Mouse (Mus musculus): ENCODE data around the gene Vgll3. TPM values are rescaled to one million over a fixed set of nuclear protein-coding genes. Genes with fewer than 3 reads are reported as not detected.

The Vgll3 gene
- polyA plus RNA-seq, 1 experiment from 2014 or later: 2.9 TPM

DNA sequence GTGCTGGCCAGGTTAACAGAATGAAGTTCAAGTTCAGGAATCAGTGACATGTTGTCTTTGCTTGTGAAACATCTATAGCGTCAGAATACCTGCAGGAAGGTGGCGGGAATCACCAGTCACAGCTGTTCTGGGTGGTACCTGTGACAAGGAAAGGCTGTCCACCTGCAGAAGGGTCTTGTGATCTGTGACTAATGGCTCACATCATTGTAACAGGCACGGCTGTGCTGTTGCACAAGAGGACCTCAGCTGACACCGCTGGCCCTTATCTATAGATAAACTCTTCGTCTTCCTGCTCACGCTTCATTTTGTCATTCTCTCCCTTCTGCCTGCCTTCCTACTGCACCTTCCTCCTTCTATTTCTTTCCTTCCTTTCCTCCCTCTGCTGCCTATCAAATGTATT lies 14.0 kb downstream of the Vgll3 start:
- H3K36me3 ChIP-seq (ENCODE audit: control insufficient read depth, insufficient read depth, low read length): no peaks in the 10 kb centered on the region
- DNase-seq (ENCODE audit: low spot score) (no peak), ATAC-seq (ENCODE audit: insufficient number of reproducible peaks, low FRiP score, low TSS enrichment, low read depth) (no peak)
- H3K9me3 ChIP-seq (ENCODE audit: control insufficient read depth, low read length): no peaks in the 10 kb centered on the region
- H3K9ac ChIP-seq (ENCODE audit: low read length): no peak overlapping the region
- no peak overlapping the region for H3K4me3 ChIP-seq (ENCODE audit: low read depth, low read length)
- H3K27me3 ChIP-seq (ENCODE audit: control insufficient read depth, insufficient read depth, low read length): no peaks in the 10 kb centered on the region
- H3K27ac ChIP-seq (replicated peaks; ENCODE audit: low read depth, low read length): no peak overlapping the region
- 96% methylated on average over 6 of the region's 6 CpGs for WGBS
- no peaks in the 10 kb centered on the region for H3K4me1 ChIP-seq (ENCODE audit: control insufficient read depth, insufficient read depth, low read length)
- H3K4me2 ChIP-seq (ENCODE audit: low read depth, severe bottlenecking): no peak overlapping the region

GRCm38 (mm10) chr16:65834721-65835120 lies 19.7 kb downstream of the Vgll3 start:
- H3K27ac ChIP-seq (replicated peaks; ENCODE audit: low read depth, low read length): no peak overlapping the region
- 82% methylated on average over 3 of the region's 3 CpGs for WGBS
- no peaks in the 10 kb centered on the region for H3K27me3 ChIP-seq (ENCODE audit: control insufficient read depth, insufficient read depth, low read length)
- no peaks in the 10 kb centered on the region for H3K36me3 ChIP-seq (ENCODE audit: control insufficient read depth, insufficient read depth, low read length)
- H3K4me1 ChIP-seq (ENCODE audit: control insufficient read depth, insufficient read depth, low read length): no peaks in the 10 kb centered on the region
- H3K4me3 ChIP-seq (ENCODE audit: low read depth, low read length): no peak overlapping the region
- no peak overlapping the region for H3K9ac ChIP-seq (ENCODE audit: low read length)
- no peak overlapping the region for H3K4me2 ChIP-seq (ENCODE audit: low read depth, severe bottlenecking)
- DNase-seq (ENCODE audit: low spot score) (no peak), ATAC-seq (ENCODE audit: insufficient number of reproducible peaks, low FRiP score, low TSS enrichment, low read depth) (no peak)
- no peaks in the 10 kb centered on the region for H3K9me3 ChIP-seq (ENCODE audit: control insufficient read depth, low read length)

GRCm38 (mm10) chr16:65850126-65850525 lies 35.1 kb downstream of the Vgll3 start:
- Histone ChIP-seq H3K9me3 (ENCODE audit: control insufficient read depth, low read length) (no peaks in the 10 kb centered on the region), H3K27me3 (ENCODE audit: control insufficient read depth, insufficient read depth, low read length) (no peaks in the 10 kb centered on the region), H3K9ac (ENCODE audit: low read length) (no peak overlapping the region), H3K4me3 (ENCODE audit: low read depth, low read length) (no peak overlapping the region), H3K4me2 (ENCODE audit: low read depth, severe bottlenecking) (no peak overlapping the region), H3K27ac (replicated peaks; ENCODE audit: low read depth, low read length) (no peak overlapping the region), H3K4me1 (ENCODE audit: control insufficient read depth, insufficient read depth, low read length) (no peaks in the 10 kb centered on the region), H3K36me3 (ENCODE audit: control insufficient read depth, insufficient read depth, low read length) (no peaks in the 10 kb centered on the region)
- WGBS: 72% methylated on average over 1 of the region's 1 CpGs
- no peak for DNase-seq (ENCODE audit: low spot score)
- no peak for ATAC-seq (ENCODE audit: insufficient number of reproducible peaks, low FRiP score, low TSS enrichment, low read depth)

GRCm38 (mm10) chr16:65864471-65864870 lies 49.4 kb downstream of the Vgll3 start:
- no peaks in the 10 kb centered on the region for H3K4me1 ChIP-seq (ENCODE audit: control insufficient read depth, insufficient read depth, low read length)
- no peak overlapping the region for H3K4me2 ChIP-seq (ENCODE audit: low read depth, severe bottlenecking)
- H3K27ac ChIP-seq (replicated peaks; ENCODE audit: low read depth, low read length): no peak overlapping the region
- H3K9me3 ChIP-seq (ENCODE audit: control insufficient read depth, low read length): no peaks in the 10 kb centered on the region
- H3K27me3 ChIP-seq (ENCODE audit: control insufficient read depth, insufficient read depth, low read length): no peaks in the 10 kb centered on the region
- DNase-seq (ENCODE audit: low spot score): no peak
- no peak overlapping the region for H3K4me3 ChIP-seq (ENCODE audit: low read depth, low read length)
- H3K9ac ChIP-seq (ENCODE audit: low read length): no peak overlapping the region
- WGBS: 20% methylated on average over 5 of the region's 5 CpGs
- H3K36me3 ChIP-seq (ENCODE audit: control insufficient read depth, insufficient read depth, low read length): no peaks in the 10 kb centered on the region
- ATAC-seq (ENCODE audit: insufficient number of reproducible peaks, low FRiP score, low TSS enrichment, low read depth): no peak

GRCm38 (mm10) chr16:65867927-65868326 lies 52.9 kb downstream of the Vgll3 start:
- DNase-seq (ENCODE audit: low spot score) (no peak), ATAC-seq (ENCODE audit: insufficient number of reproducible peaks, low FRiP score, low TSS enrichment, low read depth) (no peak)
- Histone ChIP-seq H3K9me3 (ENCODE audit: control insufficient read depth, low read length) (no peaks in the 10 kb centered on the region), H3K4me1 (ENCODE audit: control insufficient read depth, insufficient read depth, low read length) (no peaks in the 10 kb centered on the region), H3K4me3 (ENCODE audit: low read depth, low read length) (no peak overlapping the region), H3K27ac (replicated peaks; ENCODE audit: low read depth, low read length) (no peak overlapping the region), H3K9ac (ENCODE audit: low read length) (no peak overlapping the region), H3K4me2 (ENCODE audit: low read depth, severe bottlenecking) (no peak overlapping the region), H3K27me3 (ENCODE audit: control insufficient read depth, insufficient read depth, low read length) (no peaks in the 10 kb centered on the region), H3K36me3 (ENCODE audit: control insufficient read depth, insufficient read depth, low read length) (no peaks in the 10 kb centered on the region)
- 78% methylated on average over 2 of the region's 2 CpGs for WGBS

DNA sequence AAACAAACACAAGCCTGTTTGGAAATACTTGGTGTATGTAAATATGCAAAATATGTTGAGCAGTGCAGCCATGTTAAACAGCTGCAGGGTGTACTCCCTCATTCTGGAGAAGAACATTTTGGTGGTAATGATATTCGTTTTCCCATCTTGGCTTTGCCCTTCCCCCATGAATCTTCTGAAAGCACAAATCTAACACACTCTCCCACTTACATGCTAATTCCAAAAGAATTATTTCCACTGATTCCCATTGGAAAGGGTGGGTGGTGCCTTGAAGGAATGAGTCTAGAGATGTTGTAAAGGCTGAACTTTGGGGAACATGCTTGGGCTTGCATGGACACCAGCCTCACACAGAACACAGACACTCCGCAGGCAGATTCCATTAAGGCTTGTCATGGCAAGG lies 53.9 kb downstream of the Vgll3 start:
- WGBS: 85% methylated on average over 2 of the region's 2 CpGs
- H3K9ac ChIP-seq (ENCODE audit: low read length): no peak overlapping the region
- H3K36me3 ChIP-seq (ENCODE audit: control insufficient read depth, insufficient read depth, low read length): no peaks in the 10 kb centered on the region
- no peak overlapping the region for H3K4me3 ChIP-seq (ENCODE audit: low read depth, low read length)
- no peaks in the 10 kb centered on the region for H3K9me3 ChIP-seq (ENCODE audit: control insufficient read depth, low read length)
- no peak overlapping the region for H3K4me2 ChIP-seq (ENCODE audit: low read depth, severe bottlenecking)
- DNase-seq (ENCODE audit: low spot score) (no peak), ATAC-seq (ENCODE audit: insufficient number of reproducible peaks, low FRiP score, low TSS enrichment, low read depth) (no peak)
- H3K27me3 ChIP-seq (ENCODE audit: control insufficient read depth, insufficient read depth, low read length): no peaks in the 10 kb centered on the region
- no peak overlapping the region for H3K27ac ChIP-seq (replicated peaks; ENCODE audit: low read depth, low read length)
- no peaks in the 10 kb centered on the region for H3K4me1 ChIP-seq (ENCODE audit: control insufficient read depth, insufficient read depth, low read length)

GRCm38 (mm10) chr16:65888940-65889339 lies 73.9 kb downstream of the Vgll3 start:
- no peak overlapping the region for H3K4me2 ChIP-seq (ENCODE audit: low read depth, severe bottlenecking)
- no peaks in the 10 kb centered on the region for H3K27me3 ChIP-seq (ENCODE audit: control insufficient read depth, insufficient read depth, low read length)
- DNase-seq (ENCODE audit: low spot score) (no peak), ATAC-seq (ENCODE audit: insufficient number of reproducible peaks, low FRiP score, low TSS enrichment, low read depth) (no peak)
- H3K9ac ChIP-seq (ENCODE audit: low read length): no peak overlapping the region
- no peaks in the 10 kb centered on the region for H3K36me3 ChIP-seq (ENCODE audit: control insufficient read depth, insufficient read depth, low read length)
- no peak overlapping the region for H3K4me3 ChIP-seq (ENCODE audit: low read depth, low read length)
- no peaks in the 10 kb centered on the region for H3K4me1 ChIP-seq (ENCODE audit: control insufficient read depth, insufficient read depth, low read length)
- H3K9me3 ChIP-seq (ENCODE audit: control insufficient read depth, low read length): no peaks in the 10 kb centered on the region
- H3K27ac ChIP-seq (replicated peaks; ENCODE audit: low read depth, low read length): no peak overlapping the region
- WGBS: 76% methylated on average over 4 of the region's 4 CpGs
